17 mouse cellular contexts compared by ENCODE assay signal in genomic region chr10:32696661-32697060, GRCm38 (mm10).
"Had no signal": no experiment of that assay in that cellular context is flagged by ENCODE, and none has a peak within 500 bp of the region (broad histone marks: within the 10 kb centered on the region; RNA-seq: fewer than 3 reads in every experiment).

No protein-coding gene starts in this region.

- DNase-seq: gastrocnemius, adult 2 months; gastrocnemius, postnatal 10 days; gastrocnemius, postnatal 25 days; heart, adult 18-20 months; heart, postnatal 10 days; heart, postnatal 4 days; kidney, adult 18-20 months; kidney, adult 8-10 months; kidney, postnatal 10 days; kidney, postnatal 25 days; kidney, postnatal 4 days; liver; liver, embryonic 13.5 days had no signal

- ATAC-seq: hindbrain, embryonic 16.5 days; inflammation-experienced regulatory T-cells, adult 6 months; intestine, embryonic 15.5 days; intestine, postnatal 0 days had no signal
